In genomic region chr1:127523364-127523763, GRCm38 (mm10) we compare ENCODE assay signal across 16 mouse cellular contexts.
"Had no signal": no experiment of that assay in that cellular context is flagged by ENCODE, and none has a peak within 500 bp of the region (broad histone marks: within the 10 kb centered on the region; RNA-seq: fewer than 3 reads in every experiment).

No protein-coding gene starts in this region.

- H3K36me3 ChIP-seq: midbrain, embryonic 10.5 days; neural tube, embryonic 12.5 days had no signal

- DNase-seq: liver; lung, adult 2 months; lung, postnatal 4 days; midbrain, embryonic 14.5 days; retina, postnatal 1 day; right cerebral cortex, postnatal 4 days; spleen, adult 18-20 months; thymus, adult 18-20 months; thymus, postnatal 14 days had no signal

- H3K4me2 ChIP-seq: neural tube, embryonic 12.5 days had no signal

- H3K9me3 ChIP-seq: midbrain, embryonic 10.5 days; neural tube, embryonic 12.5 days had no signal

- H3K4me1 ChIP-seq: neural tube, embryonic 12.5 days had no signal

- ATAC-seq: intestine, postnatal 0 days; lung, postnatal 0 days had no signal

- H3K4me3 ChIP-seq: left cerebral cortex, adult 2 months; midbrain, embryonic 10.5 days; myocyte; neural tube, embryonic 12.5 days had no signal

- H3K27ac ChIP-seq: left cerebral cortex, adult 2 months; liver, embryonic 14.5 days; midbrain, embryonic 10.5 days; neural tube, embryonic 12.5 days had no signal

- H3K9ac ChIP-seq: liver, embryonic 14.5 days; neural tube, embryonic 12.5 days had no signal
